Mouse (Mus musculus): ENCODE measurements at regions not wholly inside any gene's neighbourhood (a gene's known extent, or its start where the extent isn't known, plus 50 kb on each side); places are given as distances from the start of the nearest gene placed in this dataset.
A peak's percentile ranks its signal among the peaks of the same experiment; 100 is the strongest.

- DNase-seq (ENCODE audit: low spot score in 2 of 2): no peak
Measured at GRCm38 (mm10) chr2:74930702-74931101, 105.1 kb downstream of the Mtx2 start.

- DNase-seq (ENCODE audit: low spot score in 2 of 2): no peak
Measured at GRCm38 (mm10) chr2:74933190-74933589, 107.6 kb downstream of the Mtx2 start.

DNA sequence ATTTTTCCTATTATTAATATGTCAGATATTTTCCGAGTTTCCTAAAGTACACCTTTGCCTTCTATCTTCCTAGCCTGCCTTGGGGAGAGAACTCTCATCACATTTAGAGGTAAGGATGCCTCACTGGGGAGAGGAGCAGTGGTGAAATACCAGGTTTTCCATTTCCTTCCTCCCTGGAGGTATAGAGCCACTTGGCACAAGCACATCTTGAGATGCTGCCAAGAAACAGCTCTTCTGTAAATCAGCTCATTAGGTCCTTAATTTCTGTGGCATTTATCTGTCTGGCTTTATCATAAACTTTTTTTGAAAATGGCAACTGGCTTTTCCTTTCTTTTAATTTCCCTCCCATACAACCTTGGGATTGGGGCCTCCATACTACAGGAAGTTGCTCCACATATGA lies 108.2 kb downstream of the Mtx2 start:
- no peak for DNase-seq (ENCODE audit: low spot score in 2 of 2)

DNA sequence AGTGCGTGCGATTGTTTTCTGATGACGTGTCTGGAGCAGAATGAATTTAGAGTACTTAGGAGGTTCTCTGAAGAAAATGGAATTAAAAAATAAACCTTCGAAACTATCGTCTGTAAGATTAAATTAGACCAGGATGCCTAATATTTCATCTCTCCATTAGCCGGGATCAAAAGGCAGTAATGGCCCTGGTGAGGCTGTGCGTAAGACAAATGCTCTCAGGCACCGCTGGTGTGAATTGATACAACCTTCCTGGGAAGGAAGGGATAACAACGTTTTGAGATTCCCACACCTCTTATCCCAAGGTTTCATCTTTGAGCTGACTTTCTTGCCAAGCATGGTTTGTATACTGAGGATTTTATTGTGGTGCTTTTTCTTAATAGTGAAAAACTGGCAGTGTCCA lies 113.1 kb downstream of the Mtx2 start:
- DNase-seq (ENCODE audit: low spot score in 2 of 2): no peak

DNA sequence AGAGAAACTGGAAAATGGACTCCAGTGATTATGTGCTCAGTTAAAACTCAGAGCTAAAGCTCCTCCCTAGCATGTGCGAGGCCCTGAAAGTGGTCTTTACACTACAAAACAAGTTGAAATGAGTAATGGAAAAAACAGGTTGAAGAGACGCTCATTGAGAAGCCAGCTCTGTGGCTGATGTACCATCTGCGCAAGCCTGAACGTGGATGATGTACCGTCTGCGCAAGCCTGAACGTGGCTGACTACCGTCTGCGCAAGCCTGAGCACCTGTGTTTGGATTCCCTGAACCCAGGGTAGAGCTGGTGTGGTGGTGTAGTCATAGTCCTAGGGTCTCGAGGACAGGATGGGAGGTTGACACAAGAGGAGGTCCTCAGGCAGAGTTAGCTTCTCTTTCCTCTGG lies 116.4 kb downstream of the Mtx2 start:
- no peak for DNase-seq (ENCODE audit: low spot score in 2 of 2)

GRCm38 (mm10) chr2:74942611-74943198 lies 117.1 kb downstream of the Mtx2 start:
- DNase-seq (ENCODE audit: low spot score in 2 of 2): no peak

GRCm38 (mm10) chr2:74945185-74945749 lies 119.7 kb downstream of the Mtx2 start:
- DNase-seq (ENCODE audit: low spot score in 2 of 2): no peak

DNA sequence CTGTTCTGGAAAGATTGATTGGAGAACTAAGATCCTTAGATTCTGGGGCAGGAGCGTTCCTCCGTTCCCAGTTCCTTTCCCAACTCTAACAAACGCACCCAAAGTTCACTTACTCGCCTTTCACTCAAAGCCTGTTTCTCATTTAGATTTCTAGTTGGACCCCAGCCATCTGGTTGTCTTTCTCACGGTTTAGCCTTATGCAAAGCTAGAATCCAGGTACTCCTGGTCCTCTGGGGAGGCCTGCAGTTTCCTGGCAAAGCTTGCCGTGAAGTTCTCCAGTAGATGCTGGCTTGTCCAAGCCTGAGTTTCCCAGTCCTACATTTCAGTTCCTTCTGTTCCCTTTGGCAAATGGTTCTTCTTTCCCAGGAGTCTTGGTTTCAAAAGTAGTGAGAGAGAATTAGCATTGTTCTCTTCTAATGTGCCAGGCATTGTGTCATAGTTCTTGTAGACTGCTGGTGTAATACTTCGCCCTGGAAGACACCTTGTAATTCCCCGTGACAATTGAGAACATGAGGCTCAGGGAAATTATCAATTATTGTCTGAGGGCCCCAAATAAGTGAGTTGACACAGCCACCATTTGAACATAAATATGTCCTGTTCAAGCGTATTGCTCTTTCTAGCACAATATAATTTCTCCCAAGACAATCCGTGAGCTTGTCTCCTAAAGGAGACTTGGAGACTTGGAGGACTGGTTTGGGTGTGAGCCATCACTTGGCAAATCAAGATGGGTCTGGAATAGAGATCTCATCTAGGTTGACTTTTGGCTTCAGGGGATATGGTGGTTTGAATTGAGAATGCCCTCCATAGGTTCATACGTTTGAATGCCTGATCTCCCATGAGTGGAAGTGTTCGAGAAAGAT lies 126.0 kb downstream of the Mtx2 start:
- DNase-seq (ENCODE audit: low spot score in 2 of 2): no peak

DNA sequence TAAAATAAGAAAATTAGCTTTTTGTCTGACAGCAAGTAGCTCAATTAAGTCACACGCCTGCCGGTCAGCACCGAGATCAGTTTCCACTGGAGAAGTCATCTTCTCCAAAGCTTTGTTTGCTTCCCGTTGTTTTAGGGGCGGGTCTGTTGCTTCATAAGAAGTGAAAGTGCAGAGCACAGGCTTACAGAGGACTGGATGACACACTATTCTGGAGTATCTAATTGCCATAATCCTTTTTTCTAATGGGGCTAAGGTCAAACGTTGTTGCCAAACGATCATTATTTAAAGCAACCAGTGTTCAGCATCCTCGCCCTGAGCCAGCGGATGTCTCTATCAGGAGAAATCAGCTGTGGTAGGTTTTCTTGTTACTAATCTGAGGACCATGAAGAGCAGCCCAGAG lies 128.5 kb downstream of the Mtx2 start:
- DNase-seq (ENCODE audit: low spot score in 2 of 2): no peak

DNA sequence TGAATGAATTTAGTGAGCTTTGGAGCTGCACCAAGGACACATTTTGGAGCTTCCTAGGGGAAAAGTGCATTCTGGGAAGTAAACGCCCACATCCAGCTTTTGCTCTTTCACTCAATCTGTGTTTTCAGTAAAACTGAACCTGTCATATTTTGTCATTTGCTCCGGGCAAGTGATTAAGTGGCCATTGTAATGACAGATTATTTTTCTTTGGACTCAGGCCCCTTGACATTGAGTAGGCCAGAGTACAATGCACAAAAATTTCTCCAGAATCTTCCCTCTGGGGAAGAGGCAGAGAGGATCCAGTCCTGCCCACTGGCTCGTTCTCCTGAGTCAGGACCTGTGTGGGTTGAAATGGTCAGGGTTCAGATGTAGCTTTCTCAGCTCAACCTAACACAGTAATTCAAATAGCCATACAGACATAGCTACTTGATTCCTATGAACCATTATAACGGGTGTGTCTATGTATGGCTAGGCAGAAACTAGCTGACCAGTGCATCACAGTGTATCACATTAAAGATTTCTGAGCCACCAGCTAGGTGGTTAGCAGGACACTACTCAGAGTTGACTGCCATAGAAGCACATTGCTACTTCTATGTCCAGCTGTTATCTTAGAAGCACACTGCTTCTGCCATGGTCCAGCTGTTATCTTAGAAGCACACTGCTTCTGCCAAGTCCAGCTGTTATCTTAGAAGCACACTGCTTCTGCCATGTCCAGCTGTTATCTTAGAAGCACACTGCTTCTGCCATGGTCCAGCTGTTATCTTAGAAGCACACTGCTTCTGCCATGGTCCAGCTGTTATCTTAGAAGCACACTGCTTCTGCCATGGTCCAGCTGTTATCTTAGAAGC lies 129.9 kb downstream of the Mtx2 start:
- no peak for DNase-seq (ENCODE audit: low spot score in 2 of 2)

- no peak for DNase-seq (ENCODE audit: low spot score in 2 of 2)
Measured at GRCm38 (mm10) chr2:74956129-74956450, 130.5 kb downstream of the Mtx2 start.

- DNase-seq (ENCODE audit: low spot score in 2 of 2): no peak
Measured at GRCm38 (mm10) chr2:74956556-74956955, 131.0 kb downstream of the Mtx2 start.

DNA sequence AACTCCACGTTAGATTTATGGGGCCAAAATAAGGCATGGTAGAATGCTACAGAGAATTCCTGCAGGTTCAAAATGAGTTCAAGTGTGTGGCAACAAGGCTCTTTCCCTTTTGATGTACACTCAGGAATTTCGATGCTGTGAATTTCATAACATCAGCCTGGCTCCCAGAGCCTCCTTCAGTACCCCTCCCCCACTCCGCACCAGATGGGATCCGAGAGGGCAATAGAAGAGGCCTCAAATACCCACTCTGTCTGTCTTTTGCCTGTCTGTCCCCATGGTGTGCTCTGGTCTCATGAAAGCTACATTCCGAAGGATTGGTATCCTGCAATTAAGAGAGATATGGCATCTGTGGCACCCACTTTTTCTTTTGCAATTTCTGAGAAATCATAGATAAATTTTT lies 134.3 kb downstream of the Mtx2 start:
- no peak for DNase-seq (ENCODE audit: low spot score in 2 of 2)

DNA sequence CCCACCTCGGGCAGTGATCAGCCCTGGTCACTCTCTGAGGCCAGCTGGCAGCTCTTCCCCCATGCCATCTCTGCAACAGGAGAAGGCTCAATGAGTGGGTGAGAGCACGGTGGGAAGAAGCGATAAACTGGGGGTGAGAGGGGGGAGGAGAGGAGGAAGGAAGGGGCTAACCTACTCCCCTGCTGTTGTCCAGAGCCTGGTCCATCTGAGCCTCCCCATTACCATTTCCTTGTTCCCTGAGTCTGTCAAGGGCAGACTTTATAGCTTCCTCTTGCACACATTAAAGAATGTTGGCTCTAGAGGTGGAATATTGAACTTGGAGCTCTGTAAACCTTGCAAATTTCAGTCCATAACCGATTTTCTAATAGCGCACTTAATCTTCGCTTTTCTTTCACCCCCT lies 136.8 kb downstream of the Mtx2 start:
- no peak for DNase-seq (ENCODE audit: low spot score in 2 of 2)

DNA sequence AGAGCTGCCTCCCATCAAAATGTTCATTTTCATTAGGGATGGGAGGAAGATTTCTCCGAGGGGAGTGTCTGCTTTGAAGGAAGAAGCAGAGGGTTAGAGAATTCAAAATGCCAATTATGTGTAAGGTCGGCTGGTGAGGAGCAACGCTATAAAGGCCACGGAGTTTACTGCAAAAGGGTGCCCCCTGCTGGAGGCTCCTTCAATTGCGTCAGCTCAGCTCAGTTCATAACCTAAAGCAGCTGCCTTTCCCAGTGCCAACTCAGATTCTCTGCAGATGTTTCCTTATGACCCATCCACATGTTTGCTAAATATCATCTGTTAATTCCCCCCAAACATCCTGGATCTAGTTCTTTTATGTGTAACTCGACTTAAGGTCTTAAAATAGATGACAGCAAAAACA lies 138.8 kb downstream of the Mtx2 start:
- peak; percentile 36 to 85 for DNase-seq (ENCODE audit: low spot score in 2 of 2)

GRCm38 (mm10) chr2:74964980-74965379 lies 139.4 kb downstream of the Mtx2 start:
- DNase-seq (ENCODE audit: low spot score in 2 of 2): no peak

DNA sequence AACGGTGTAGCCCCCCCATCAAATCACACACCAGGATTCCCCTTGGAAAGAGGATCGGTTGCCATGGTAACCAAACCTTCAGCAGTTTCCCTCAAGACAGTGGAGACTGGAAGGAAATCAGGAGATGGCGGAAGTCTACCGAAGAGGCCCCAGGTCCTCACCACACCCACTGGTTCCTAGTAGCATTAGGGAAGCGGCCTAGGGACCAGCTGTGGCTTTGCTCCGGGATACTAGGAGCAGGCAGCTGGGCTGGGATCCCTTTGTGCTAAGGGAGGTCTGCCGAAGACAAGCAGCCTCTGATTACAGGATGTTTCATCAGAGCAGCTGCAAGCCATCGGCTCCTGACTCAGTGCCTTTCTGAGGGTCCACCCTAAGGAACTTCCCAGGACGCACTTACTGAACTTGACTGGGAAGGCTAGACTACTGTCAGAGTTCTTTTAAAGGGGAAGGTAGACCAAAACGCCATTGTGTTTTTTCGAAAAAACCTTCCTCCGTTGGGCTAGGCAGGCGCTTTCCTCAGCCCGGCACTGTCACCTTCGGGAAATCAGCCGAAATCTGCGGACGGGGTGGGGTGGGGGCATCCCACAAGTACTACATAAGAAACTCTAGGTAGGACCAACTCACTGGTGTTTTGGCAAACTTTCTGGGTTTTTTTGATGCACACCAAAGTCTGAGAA lies 139.9 kb downstream of the Mtx2 start:
- DNase-seq (ENCODE audit: low spot score in 2 of 2): no peak

DNA sequence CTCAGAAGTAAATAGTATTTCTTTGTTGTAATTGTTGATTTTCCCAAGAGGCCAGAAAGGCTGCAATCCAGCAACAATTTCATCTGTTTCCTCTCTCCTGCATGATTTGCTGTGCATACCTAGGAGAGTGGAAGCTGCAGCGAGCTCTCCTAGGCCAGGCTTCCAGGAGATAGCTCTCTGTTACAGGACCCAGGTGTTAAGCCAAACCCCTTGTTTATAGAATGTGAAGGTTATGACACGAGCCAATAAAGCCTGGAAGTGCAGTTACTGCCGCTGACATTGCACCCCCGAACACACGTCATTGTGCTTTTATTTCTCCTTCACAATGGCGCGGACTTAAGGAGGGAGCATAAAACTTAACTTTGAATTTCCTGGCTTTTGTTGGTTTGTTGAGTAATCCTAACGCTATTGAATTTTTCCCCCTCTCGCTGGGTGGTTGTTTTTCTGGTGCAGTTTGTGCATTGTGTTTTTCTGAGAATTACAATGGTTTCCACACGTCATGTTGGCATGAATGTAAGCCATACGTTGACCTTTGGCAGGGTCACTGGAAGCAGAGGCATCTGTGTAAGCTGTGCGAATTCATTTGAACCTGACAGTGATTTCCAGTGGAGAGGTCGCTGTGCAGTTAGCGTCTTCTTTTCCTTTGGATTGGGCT lies 145.1 kb downstream of the Mtx2 start:
- DNase-seq (ENCODE audit: low spot score in 2 of 2): no peak

GRCm38 (mm10) chr2:74973386-74973785 lies 147.8 kb downstream of the Mtx2 start:
- no peak for DNase-seq (ENCODE audit: low spot score in 2 of 2)

GRCm38 (mm10) chr2:74974595-74975325 lies 149.2 kb downstream of the Mtx2 start:
- DNase-seq (ENCODE audit: low spot score in 2 of 2): no peak

DNA sequence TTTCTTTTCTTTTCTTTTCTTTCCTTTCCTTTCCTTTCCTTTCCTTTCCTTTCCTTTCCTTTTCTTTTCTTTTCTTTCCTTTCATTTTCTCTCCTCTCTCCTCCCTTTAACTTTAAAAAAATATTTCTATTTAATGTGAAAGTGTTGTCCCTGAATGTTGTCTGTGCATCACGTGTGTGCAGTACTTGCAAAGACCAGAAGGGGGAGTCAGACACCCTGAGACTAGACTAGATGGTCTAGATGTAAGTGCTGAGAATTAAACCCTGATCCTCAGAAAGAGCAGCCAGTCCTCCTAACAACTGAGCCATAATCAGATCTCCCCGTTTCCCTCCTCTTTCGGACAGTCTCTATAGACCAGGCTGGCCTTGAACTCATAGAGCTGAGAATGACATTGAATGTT lies 151.7 kb downstream of the Mtx2 start:
- no peak for DNase-seq (ENCODE audit: low spot score in 2 of 2)
